Mouse (Mus musculus): Measurements from ENCODE around the gene Mipol1.
"Not testable (repeated sequence)": the region's sequence is repeated elsewhere in the genome, so short reads cannot be mapped to it uniquely, and the experiment has no call there.

Mipol1 gene

GRCm38 (mm10) chr12:57428243-57428642 is 198.0 kb downstream of the Mipol1 start:
- no peak for DNase-seq

- DNase-seq = no peak
Observed at GRCm38 (mm10) chr12:57428767-57429166, 198.5 kb downstream of the Mipol1 start.

GRCm38 (mm10) chr12:57436939-57437659 is 206.9 kb downstream of the Mipol1 start:
- not testable (repeated sequence) for DNase-seq

- peak; percentile 23 for DNase-seq
Observed at GRCm38 (mm10) chr12:57444281-57444903, 214.2 kb downstream of the Mipol1 start.

- DNase-seq = no peak
Observed at GRCm38 (mm10) chr12:57447331-57447730, 217.1 kb downstream of the Mipol1 start.

GRCm38 (mm10) chr12:57449299-57449698 is 219.1 kb downstream of the Mipol1 start:
- no peak for DNase-seq

GRCm38 (mm10) chr12:57450017-57450583 is 219.9 kb downstream of the Mipol1 start:
- DNase-seq = no peak

GRCm38 (mm10) chr12:57456911-57457310 is 226.7 kb downstream of the Mipol1 start:
- DNase-seq = no peak

GRCm38 (mm10) chr12:57457339-57457738 is 227.1 kb downstream of the Mipol1 start:
- no peak for DNase-seq

- no peak for DNase-seq
Observed at GRCm38 (mm10) chr12:57464520-57465334, 234.5 kb downstream of the Mipol1 start.

GRCm38 (mm10) chr12:57471786-57472185 is 241.6 kb downstream of the Mipol1 start:
- no peak for DNase-seq

- no peak for DNase-seq
Observed at GRCm38 (mm10) chr12:57476876-57477275, 246.6 kb downstream of the Mipol1 start.

GRCm38 (mm10) chr12:57481823-57482222 is 251.6 kb downstream of the Mipol1 start:
- no peak for DNase-seq

- DNase-seq = no peak
Observed at GRCm38 (mm10) chr12:57496347-57497119, 266.3 kb downstream of the Mipol1 start.

- DNase-seq = no peak
Observed at GRCm38 (mm10) chr12:57500246-57500645, 270.0 kb downstream of the Mipol1 start.

- peak; percentile 15 for DNase-seq
Observed at GRCm38 (mm10) chr12:57505329-57505728, 275.1 kb downstream of the Mipol1 start.

GRCm38 (mm10) chr12:57508938-57509337 is 278.7 kb downstream of the Mipol1 start:
- no peak for DNase-seq

GRCm38 (mm10) chr12:57509726-57510125 is 279.5 kb downstream of the Mipol1 start:
- DNase-seq = no peak

- no peak for DNase-seq
Observed at GRCm38 (mm10) chr12:57511127-57511526, 280.9 kb downstream of the Mipol1 start.

- DNase-seq = no peak
Observed at GRCm38 (mm10) chr12:57511560-57511959, 281.3 kb downstream of the Mipol1 start.

- no peak for DNase-seq
Observed at GRCm38 (mm10) chr12:57514552-57514951, 284.3 kb downstream of the Mipol1 start.

- no peak for DNase-seq
Observed at GRCm38 (mm10) chr12:57515702-57516377, 285.6 kb downstream of the Mipol1 start.

Measured in liver (tissue).